Mouse (Mus musculus) monocyte, adult 2 months (primary cell): Measurements from ENCODE around the gene Tnni3k.
"Not testable (repeated sequence)": the region's sequence is repeated elsewhere in the genome, so short reads cannot be mapped to it uniquely, and the experiment has no call there.

Source experiments
- DNase-seq, 2 experiments: peaks; one replicate each; pipeline ENCODE4 v3.0.0; 2022; ENCODE audit warnings: low spot score in 2 of 2, low read depth in 1 of 2

The Tnni3k gene

DNA sequence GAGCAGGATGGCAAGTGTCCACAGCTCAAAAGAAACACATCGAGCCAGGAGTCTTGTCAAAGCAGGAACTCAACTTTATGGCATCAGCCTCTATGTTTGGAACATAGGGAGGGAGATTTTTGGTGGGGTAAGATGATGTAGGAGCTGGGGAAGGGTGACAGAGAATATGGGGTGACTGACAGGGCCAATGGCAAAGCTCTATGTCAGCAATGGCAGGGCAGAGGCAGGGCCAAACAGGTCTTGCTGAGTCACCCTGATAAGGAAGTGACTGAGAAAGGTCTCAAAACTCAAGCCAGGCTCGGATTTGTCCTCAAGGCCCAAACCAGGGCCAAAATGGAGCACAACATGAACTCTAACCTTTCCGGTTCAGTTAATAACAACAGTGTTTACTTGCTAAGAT is 219.1 kb downstream of the Tnni3k start:
- no peak for DNase-seq

DNA sequence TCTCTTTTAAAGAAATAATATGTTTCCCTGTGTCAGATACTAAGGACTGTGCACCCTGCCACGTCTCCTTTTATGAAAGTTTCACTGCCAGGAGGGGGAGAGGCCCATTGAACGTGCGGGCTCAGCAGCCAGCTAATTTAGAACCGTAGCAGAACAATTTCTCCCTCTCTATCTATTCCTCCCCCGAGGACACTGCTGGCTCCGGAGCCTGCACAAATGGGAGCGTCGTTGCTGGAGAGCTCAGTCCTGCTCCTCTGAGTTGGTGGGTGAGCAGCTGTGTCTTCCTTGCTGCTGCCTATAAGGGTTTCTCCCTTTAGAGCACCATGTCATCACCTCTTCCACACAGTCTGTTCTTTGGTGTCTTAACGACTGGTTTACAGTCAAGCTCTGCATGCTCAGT is 220.8 kb downstream of the Tnni3k start:
- no peak for DNase-seq

- no peak for DNase-seq
Observed at GRCm38 (mm10) chr3:154825739-154826138, 229.5 kb downstream of the Tnni3k start.

DNA sequence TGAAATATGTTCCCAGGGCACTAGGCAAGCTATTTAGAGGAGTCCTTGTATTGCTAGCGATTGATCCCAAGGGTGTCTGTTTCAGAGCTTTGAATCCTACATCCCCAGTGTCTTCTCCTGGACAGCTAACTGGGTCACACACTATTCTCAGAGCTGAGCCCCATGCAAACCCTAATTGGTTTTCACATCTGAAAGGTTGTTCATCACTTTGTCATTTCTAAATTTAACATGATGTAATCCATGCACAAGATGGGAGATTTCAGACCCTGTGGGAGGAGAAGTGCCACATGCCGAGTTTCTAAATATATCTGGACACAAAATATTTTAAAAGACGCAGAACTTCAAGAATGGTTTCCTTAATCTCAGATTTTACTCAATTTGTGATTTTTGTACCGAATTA is 230.5 kb downstream of the Tnni3k start:
- DNase-seq: no peak

DNA sequence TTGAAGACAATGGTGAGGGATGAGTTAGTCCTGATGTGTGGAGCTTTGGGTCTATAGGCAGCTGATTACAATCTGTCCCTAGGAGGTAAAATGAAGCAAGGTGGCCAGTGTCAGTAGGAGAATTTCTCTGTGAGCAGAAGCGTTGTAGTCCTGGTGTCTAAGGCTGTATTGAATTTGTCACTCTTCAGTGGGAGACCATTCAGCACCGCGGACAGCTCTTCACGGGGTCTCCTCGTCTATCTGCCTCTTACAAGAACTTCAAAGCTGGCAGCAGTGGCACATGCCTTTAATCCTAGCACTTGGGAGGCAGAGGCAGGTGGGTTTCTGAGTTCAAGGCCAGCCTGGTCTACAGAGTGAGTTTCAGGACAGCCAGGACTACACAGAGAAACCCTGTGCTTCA is 235.5 kb downstream of the Tnni3k start:
- not testable (repeated sequence) for DNase-seq

GRCm38 (mm10) chr3:154817732-154818131 is 237.5 kb downstream of the Tnni3k start:
- DNase-seq: no peak

DNA sequence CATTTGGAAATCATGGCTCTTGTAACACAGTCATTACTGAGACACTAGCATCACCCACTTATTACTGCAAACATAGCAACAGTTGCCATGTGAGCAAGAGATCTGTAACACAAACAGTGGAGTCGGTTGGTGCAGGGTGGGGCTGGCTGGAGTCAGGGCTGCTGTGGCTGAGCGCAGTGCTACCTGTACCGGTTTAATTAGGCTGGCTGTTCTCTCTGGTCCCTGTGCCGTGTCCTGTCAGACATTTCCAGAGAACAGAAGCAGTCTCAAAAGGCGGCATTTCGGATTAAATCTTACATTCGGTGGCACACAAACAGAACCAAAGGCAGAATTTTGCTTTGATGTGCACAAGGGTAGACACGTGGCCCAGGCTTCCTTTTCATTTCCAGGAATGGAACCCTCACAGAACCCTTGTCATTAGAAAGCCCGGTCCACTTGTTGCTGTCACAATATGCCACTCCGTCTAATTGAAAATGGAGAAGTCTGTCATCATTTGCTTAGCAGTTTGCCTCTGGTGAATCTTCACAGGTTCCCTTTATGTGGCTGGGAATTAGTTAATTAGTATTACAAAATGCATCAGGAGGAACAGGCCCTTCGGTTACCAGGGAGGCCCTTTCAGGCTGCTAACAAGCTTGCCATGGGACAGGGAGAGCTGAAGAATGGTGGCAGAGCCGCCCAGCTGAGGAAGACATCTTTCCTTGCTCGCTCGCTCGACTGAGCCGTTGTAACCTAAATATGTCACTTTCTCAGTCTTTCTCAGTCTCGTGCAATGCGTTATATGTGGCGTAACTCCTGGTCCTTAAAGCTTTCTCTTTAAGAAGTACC is 238.2 kb downstream of the Tnni3k start:
- no peak for DNase-seq

GRCm38 (mm10) chr3:154816231-154816630 is 239.0 kb downstream of the Tnni3k start:
- DNase-seq: no peak

DNA sequence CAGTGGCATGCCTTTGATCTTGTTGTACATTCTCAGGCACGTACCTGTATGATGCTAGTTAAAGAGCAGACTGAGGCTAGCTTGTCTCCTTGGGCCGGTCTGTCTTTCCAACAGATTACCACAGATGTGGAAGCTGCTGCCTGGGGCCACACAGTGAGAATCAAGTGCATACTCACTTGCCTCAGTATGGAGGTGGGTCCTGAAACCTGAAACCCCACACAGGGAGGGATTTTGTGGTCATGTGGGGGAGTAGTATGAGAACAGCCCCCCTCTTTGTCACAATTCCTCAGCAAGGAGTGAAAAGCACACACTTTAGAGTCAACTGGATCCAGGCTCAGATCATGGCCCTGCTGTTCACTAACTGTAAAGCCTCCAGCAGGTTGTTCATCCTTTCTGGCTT is 239.6 kb downstream of the Tnni3k start:
- DNase-seq: no peak

GRCm38 (mm10) chr3:154812893-154813292 is 242.3 kb downstream of the Tnni3k start:
- DNase-seq: no peak

DNA sequence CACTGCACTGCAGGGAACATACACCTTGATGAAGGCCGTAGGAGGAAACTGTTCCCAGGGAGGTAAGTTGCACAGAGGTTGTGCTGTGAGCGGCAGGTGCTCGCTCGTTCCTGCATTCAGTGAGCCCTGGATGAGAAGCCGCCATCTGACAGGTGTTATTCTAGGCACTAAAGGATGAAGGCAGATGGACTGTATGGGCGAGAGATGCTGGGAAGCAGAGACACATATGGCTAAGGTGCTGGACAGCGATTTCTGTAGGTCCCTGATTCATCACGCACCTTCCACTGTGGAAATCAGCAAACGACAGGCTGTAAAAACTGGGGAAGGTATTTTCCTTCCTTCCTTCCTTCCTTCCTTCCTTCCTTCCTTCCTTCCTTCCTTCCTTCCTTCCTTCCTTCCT is 243.4 kb downstream of the Tnni3k start:
- no peak for DNase-seq

DNA sequence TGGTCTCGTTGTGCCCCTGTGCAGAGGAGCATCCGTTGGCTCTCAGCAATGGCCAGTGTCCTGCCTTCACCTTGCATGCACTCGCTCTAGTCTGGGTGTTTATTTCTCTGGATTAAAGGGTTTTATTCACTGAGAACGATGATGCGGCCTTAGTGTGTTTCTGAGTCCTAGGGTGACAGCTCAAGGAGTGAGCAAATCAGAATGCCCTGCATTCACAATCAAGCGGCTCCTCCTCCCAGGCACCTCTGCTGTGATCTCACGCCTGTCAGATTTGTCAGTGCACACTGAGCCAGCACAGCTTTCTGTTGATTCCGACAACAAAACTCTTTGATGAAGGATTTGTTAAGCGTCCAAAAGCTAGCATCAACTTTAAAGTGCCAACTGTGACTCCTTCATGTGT is 243.9 kb downstream of the Tnni3k start:
- no peak for DNase-seq

GRCm38 (mm10) chr3:154810273-154810870 is 244.8 kb downstream of the Tnni3k start:
- DNase-seq: no peak

GRCm38 (mm10) chr3:154806626-154807025 is 248.6 kb downstream of the Tnni3k start:
- DNase-seq: no peak

DNA sequence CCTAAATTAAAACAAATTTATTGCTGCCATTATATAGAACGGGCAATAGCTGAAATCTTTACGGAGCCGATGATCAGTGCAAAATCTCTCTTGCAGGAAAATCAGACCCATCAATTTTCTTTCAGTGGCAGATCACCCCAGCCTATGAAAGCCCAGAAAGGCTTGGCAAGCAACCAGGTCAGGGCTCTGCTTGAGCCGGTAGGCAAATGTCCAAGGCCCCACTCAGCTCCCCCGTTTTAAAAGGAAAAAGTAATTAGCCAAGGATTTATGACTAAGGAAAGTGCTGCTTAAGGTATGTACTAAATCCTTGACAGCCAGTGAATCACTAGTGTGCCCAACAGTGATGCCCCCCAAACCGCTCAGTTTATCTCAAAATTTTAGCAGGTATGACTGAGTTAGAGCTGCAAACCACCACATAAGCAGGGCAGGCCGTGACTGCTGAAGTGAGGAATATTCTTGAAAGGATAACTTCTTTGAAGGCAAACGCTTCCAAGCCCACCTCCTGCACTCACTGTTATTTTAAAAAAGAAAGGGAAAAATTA is 254.2 kb downstream of the Tnni3k start:
- DNase-seq: no peak

GRCm38 (mm10) chr3:154800454-154800853 is 254.8 kb downstream of the Tnni3k start:
- no peak for DNase-seq

DNA sequence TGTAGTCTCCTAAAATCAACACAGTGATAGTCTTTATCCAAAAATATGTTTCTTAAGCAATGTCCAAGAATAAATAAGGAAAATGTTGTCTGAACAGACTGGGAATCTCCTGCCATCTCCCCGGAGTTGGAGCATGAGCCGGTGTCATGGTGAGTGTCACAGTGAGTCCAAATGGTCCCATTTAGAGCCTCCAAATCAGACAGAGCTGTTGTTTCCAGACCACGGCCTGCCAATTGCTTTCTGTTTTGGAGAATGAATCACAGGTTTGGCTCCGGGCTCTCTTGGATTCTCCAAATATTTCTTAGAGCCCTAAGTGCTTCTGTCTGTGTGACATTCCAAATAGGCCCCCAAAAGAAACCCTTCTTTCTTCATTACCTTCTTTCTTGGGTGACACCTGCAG is 256.4 kb downstream of the Tnni3k start:
- no peak for DNase-seq

DNA sequence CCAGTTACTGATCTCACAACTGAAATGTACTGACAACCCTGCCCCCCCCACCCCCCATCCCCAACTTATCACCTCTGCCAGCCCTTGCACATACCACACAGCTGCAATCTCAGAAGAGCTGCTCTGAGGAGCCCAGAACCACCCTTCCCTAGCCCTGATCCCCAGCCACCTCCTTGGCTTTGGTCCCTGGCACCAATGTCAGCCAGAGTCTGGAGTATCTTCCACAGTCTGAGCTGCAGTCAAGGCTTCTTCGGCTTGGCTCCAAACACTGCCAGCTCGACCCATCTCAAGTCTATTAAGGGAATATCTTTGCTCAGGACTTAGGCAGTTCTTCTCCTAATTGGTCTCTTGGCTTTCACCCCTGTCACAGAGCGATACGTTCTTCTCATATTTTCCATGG is 261.6 kb downstream of the Tnni3k start:
- DNase-seq: no peak

GRCm38 (mm10) chr3:154787611-154788010 is 267.6 kb downstream of the Tnni3k start:
- no peak for DNase-seq

DNA sequence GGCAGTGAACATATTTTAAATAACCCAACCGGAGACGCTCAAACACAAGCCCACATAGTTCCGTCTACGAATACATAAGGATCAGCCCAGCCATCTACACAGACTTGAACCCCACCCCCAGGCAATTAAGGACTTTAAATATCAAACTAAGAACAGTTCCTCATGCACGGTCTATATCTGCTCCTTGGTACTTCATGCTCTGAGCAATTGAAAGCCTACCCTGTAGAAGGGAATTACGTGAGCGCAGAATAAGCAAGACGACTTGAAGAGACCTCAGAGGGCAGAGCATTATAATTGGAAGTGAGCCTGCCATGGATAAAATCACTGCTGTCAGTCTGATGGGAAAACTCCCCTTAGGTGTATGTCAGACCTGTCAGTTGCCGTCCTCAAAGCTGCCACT is 268.9 kb downstream of the Tnni3k start:
- DNase-seq: no peak

DNA sequence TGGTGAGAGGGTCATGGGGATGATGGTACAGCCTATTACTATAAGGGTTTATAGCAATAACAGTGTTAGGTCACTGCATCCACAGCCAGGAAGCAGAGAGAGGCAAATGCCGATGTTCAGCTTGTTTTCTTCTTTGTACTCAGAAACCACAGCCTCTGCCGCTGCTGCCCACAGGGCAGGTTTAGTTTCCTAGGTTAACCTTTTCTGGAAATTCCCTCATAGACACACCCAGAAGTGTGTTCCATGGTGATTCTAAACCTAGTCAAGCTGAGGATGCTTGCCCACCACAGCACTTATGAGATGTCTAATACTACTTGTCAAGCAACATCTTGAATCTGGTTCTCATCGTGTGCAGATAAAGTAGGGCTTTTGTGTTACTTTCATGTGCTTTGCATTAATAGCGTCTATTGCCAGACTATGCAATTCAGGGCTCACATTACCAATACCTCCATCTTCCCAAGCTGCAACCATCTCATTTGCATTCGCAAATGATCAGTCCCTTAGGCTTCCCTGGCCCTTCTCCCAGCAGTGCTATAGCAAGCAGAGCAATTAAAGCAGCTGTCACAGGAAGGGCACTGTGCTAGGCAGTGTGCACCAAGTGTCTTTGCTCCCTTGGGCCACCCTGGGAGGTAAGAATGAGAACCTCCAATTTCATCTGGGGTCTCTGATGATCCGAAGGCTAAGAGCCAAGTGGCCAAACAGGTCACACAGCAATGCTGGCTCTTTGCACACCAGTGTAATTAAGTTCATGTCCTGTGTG is 276.2 kb downstream of the Tnni3k start:
- no peak for DNase-seq

DNA sequence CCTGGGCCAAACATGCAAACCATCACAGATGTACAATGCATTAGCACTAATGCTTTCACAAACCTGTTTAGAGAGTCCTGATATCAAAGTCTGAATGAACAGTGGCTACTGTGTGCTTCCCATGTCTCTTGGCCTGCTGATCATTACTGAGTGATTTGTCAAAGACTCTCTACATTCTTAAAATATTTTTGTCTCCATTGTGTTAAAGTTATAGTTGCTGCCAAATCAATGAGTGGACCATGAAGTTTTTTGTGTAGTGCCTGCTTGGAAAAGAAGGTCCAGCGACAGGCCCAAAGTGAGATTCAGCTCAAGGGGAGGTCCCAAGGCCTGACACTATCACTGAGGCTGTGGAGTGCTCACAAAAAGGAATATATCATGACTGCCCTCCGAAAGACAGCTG is 283.6 kb downstream of the Tnni3k start:
- DNase-seq: no peak
